Mouse (Mus musculus): ENCODE measurements around the gene Ckm.

GRCm38 (mm10) chr7:19464367-19465307 lies 60.1 kb downstream of the Ckm start:
- TF ChIP-seq CTCF (conservative IDR thresholded peaks at IDR 0.05 in 1 of 2, IDR thresholded peaks at IDR 0.05 in 1 of 2; ENCODE audit: low read depth in 2 of 2, low read length in 2 of 2) (no peak), EP300 (IDR thresholded peaks at IDR 0.05; ENCODE audit: low read length) (no peak), CHD2 (IDR thresholded peaks at IDR 0.05; ENCODE audit: low read length) (no peak), PAX5 (IDR thresholded peaks at IDR 0.05; ENCODE audit: low read length) (no peak), MAFK (IDR thresholded peaks at IDR 0.05; ENCODE audit: insufficient replicate concordance, low read length) (no peak), ZKSCAN1 (IDR thresholded peaks at IDR 0.05; ENCODE audit: borderline replicate concordance, low read depth, low read length) (no peak), USF2 (conservative IDR thresholded peaks at IDR 0.05; ENCODE audit: low read depth, low read length) (no peak), MXI1 (IDR thresholded peaks at IDR 0.05; ENCODE audit: low read depth, low read length) (no peak), POLR2A (IDR thresholded peaks at IDR 0.05; ENCODE audit: low read depth, low read length) (no peak), ZMIZ1 (IDR thresholded peaks at IDR 0.05; ENCODE audit: low read depth, low read length) (no peak), RCOR1 (conservative IDR thresholded peaks at IDR 0.05; ENCODE audit: low read depth, low read length) (no peak), HCFC1 (IDR thresholded peaks at IDR 0.05; ENCODE audit: low read depth, low read length) (no peak), ELF1 (IDR thresholded peaks at IDR 0.05; ENCODE audit: low read depth, low read length) (no peak)
